Mouse (Mus musculus): ENCODE measurements at regions not wholly inside any gene's neighbourhood (a gene's known extent, or its start where the extent isn't known, plus 50 kb on each side); places are given as distances from the start of the nearest gene placed in this dataset.

GRCm38 (mm10) chr19:24622776-24623175 lies 51.0 kb upstream of the Tmem252 start:
- no peak for ATAC-seq (replicated peaks; ENCODE audit: low FRiP score, low TSS enrichment, poor library complexity, severe bottlenecking)

GRCm38 (mm10) chr19:24622309-24622708 lies 51.5 kb upstream of the Tmem252 start:
- ATAC-seq (replicated peaks; ENCODE audit: low FRiP score, low TSS enrichment, poor library complexity, severe bottlenecking), result no peak

DNA sequence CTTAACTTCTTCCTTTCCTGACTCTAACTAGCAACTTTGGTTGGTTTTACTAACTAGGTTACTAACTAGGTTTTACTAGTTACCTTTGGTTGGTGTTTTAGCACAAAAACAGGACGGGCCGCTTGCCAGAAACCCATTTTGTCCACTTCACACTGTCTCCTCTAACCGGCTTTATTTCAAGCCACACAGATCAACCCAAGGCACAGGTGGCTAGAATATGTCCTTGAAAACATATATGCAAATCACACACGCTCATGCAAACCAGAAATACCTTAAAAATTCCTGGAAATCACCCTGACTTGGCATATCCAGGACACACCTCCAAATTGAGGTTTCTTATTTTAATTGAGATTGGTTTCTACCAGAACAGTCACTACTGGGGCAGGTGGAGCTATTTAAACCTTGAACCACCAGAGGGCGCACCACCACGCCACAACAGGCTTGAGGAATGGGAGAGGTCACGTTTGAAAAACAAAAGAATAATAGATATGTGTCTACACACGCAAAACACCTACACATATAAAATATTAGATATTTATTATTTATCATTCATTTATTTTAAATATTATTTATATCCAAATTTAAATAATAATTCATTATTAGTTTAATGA lies 52.1 kb upstream of the Tmem252 start:
- peak; percentile 79; the same call in 1 of the 2 replicates for ATAC-seq (replicated peaks; ENCODE audit: low FRiP score, low TSS enrichment, poor library complexity, severe bottlenecking)

DNA sequence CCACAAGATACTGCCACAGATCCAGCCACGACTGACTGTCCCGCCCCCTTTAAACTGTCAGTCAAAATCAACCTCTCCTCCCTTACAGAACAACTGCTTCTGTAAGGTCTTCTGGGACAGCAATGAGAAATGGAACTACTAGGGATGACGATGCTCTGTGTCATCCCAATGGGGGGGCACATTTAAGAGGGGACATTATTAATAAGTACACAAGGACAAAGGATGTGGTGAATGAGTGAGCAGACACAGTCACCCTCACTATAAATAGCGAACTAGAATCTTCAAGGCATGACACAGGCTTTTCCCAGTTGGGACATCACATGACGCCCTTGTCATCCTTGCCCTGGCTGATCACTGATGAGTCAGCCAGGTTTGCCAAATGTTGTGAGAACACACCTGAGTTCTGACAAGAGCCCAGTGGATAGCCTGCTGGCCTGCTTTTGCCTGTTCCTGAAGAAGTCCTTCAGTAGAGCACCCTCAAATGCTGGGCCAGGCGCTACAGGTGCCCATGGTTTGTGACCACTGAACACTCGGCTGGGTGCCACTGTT lies 58.0 kb upstream of the Tmem252 start:
- ATAC-seq (replicated peaks; ENCODE audit: low FRiP score, low TSS enrichment, poor library complexity, severe bottlenecking), result no peak

- no peak for ATAC-seq (replicated peaks; ENCODE audit: low FRiP score, low TSS enrichment, poor library complexity, severe bottlenecking)
Observed at GRCm38 (mm10) chr19:24607884-24608283, 52.2 kb upstream of the Pip5k1b start.

DNA sequence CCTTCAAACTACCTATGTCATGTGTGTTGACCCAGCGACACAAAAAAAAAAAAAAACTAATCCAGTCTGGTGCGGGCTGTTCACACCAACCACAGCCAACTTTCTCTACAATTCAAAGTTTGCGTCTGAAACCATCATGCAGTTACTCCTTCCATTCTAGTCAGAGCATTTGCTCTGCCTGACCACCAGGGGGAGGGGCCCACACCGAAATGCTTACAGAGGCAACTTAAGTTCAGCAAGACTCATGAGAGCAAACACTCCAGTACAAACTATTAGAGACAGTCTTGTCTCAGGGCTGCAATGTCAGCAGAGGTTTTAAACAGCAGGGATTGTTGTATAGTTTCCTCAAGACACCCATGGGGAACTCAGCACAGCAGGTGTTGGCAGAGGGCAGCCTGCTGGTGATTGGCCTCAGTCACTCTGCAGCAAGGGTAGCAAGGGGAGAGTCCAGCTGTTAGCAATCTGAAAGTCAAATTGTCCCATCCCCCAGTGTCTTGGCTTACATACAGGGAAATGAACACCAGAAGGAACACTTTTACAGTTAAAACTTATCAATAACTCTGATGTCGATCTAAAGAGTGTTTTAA lies 50.8 kb upstream of the Pip5k1b start:
- ATAC-seq (replicated peaks; ENCODE audit: low FRiP score, low TSS enrichment, poor library complexity, severe bottlenecking), result no peak

Measured in megakaryocyte-erythroid progenitor cell, adult 5-6 weeks (primary cell).